Mouse (Mus musculus) layer of hippocampus, postnatal 14 days (tissue): ENCODE data around the gene Methig1. TPM values are rescaled to one million over a fixed set of nuclear protein-coding genes. Genes with fewer than 3 reads are reported as not detected.
A peak's percentile ranks its signal among the peaks of the same experiment; 100 is the strongest.
"Not testable (repeated sequence)": the region's sequence is repeated elsewhere in the genome, so short reads cannot be mapped to it uniquely, and the experiment has no call there.

Experiments used
- DNase-seq, 2 experiments: peaks; one replicate each; pipeline ENCODE4 v3.0.0; 2021 to 2022; ENCODE audit warnings: low spot score in 2 of 2, mixed read lengths in 1 of 2
- long read RNA-seq, 2 experiments: library from polyadenylated mRNA; stranded (forward); transcript quantifications; one replicate each; pipeline ENCODE4 v2.0.0; 2021
- total RNA-seq, 2 experiments: library from RNA; stranded (reverse); gene quantifications; 2 replicates each; pipeline ENCODE4 v1.2.3; 2021

Methig1 gene
- total RNA-seq, result not detected
- long read RNA-seq, experiment 1, result 0 reads
- long read RNA-seq, experiment 2, result 0 reads

GRCm38 (mm10) chr15:100352711-100353250 lies at the start of gene Methig1, which contains the start of gene Mettl7a2:
Methig1 (plus strand) TSS chr15:100353149.
Mettl7a2 (plus strand) TSS chr15:100353200.
- DNase-seq, result no peak

- DNase-seq, result no peak
These were observed 49.4 kb upstream of the Methig1 start for GRCm38 (mm10) chr15:100303428-100304018.

GRCm38 (mm10) chr15:100304019-100304991 lies 48.6 kb upstream of the Methig1 start, which contains the start of gene Mettl7a1:
Mettl7a1 (plus strand) TSS chr15:100304140.
- peak; percentile 82 to 87 for DNase-seq

GRCm38 (mm10) chr15:100306201-100306600 lies 46.7 kb upstream of the Methig1 start:
- DNase-seq, result no peak

- not testable (repeated sequence) for DNase-seq
These were observed 45.4 kb upstream of the Methig1 start for GRCm38 (mm10) chr15:100307438-100308096.

GRCm38 (mm10) chr15:100312346-100312745 lies 40.6 kb upstream of the Methig1 start:
- no peak for DNase-seq

GRCm38 (mm10) chr15:100314448-100315145 lies 38.4 kb upstream of the Methig1 start:
- DNase-seq, result no peak

- not testable (repeated sequence) for DNase-seq
These were observed 34.8 kb upstream of the Methig1 start for GRCm38 (mm10) chr15:100318014-100318671.

GRCm38 (mm10) chr15:100319884-100320283 lies 33.1 kb upstream of the Methig1 start:
- DNase-seq, result no peak

GRCm38 (mm10) chr15:100320295-100320905 lies 32.5 kb upstream of the Methig1 start:
- no peak for DNase-seq

GRCm38 (mm10) chr15:100321134-100321533 lies 31.8 kb upstream of the Methig1 start:
- DNase-seq, result no peak

- DNase-seq, result peak; percentile 24 to 54
These were observed 28.8 kb upstream of the Methig1 start for GRCm38 (mm10) chr15:100324021-100324591.

- DNase-seq, result no peak
These were observed 27.7 kb upstream of the Methig1 start for GRCm38 (mm10) chr15:100325235-100325634.

GRCm38 (mm10) chr15:100328089-100328488 lies 24.9 kb upstream of the Methig1 start:
- not testable (repeated sequence) for DNase-seq

- DNase-seq, result not testable (repeated sequence)
These were observed 23.6 kb upstream of the Methig1 start for GRCm38 (mm10) chr15:100329336-100329735.

GRCm38 (mm10) chr15:100330739-100331138 lies 22.2 kb upstream of the Methig1 start:
- no peak for DNase-seq

GRCm38 (mm10) chr15:100332077-100332961 lies 20.6 kb upstream of the Methig1 start:
- DNase-seq, result peak; percentile 14 to 22

GRCm38 (mm10) chr15:100334629-100335028 lies 18.3 kb upstream of the Methig1 start, which contains the start of gene Mettl7a3:
Mettl7a3 (plus strand) TSS chr15:100334929.
- DNase-seq, result no peak
